Comparison of ENCODE assay signal across 15 mouse cellular contexts in the genomic region with DNA sequence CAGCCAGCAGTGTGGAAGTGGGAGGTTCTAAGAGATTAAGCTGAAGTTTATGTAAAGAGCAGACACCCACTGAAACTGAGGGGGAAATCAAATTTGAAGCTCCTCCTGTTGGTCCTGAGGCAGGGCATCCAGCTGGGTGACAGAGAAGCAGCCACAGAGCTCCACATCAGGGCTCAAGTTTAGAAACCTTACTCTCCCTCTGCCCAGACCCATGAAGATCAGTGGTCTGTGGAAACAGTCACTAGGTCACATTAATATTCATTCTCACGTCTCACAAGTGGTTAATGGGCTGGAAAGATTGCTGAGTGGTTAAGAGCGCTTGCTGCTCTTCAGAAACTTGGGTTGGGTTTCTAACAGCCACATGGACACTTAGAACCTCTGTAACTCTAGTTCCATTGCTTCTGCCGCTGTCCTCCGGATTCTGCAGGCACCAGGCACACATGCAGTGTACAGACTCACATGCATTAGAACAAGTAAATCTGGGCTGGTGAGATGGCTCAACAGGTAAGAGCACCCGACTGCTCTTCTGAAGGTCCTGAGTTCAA. TPM values are rescaled to one million over a fixed set of nuclear protein-coding genes. Genes with fewer than 3 reads are reported as not detected.
DNase-seq lines count a peak whose midpoint lies in the region; ATAC-seq lines count a peak whose summit lies in the region.
"Not testable (repeated sequence)": the region's sequence is repeated elsewhere in the genome, so short reads cannot be mapped to it uniquely, and the experiment has no call there.
"Had no signal": no experiment of that assay in that cellular context is flagged by ENCODE, and none has a peak within 500 bp of the region (broad histone marks: within the 10 kb centered on the region; RNA-seq: fewer than 3 reads in every experiment).

No protein-coding gene starts in this region.

- not testable (repeated sequence) for H3K4me2 ChIP-seq in intestine, embryonic 14.5 days (ENCODE audit: low read length); kidney, embryonic 14.5 days (replicated peaks; ENCODE audit: low read depth, low read length); kidney, embryonic 16.5 days (replicated peaks; ENCODE audit: low read depth, low read length); liver, embryonic 13.5 days
- peak overlapping the region; percentile 33 for H3K4me2 ChIP-seq in liver, embryonic 16.5 days (ENCODE audit: low read depth, low read length)

- not testable (repeated sequence) for H3K27ac ChIP-seq in intestine, embryonic 14.5 days (ENCODE audit: low read depth); kidney, embryonic 14.5 days (ENCODE audit: low read depth, low read length); liver, embryonic 13.5 days; liver, embryonic 16.5 days (ENCODE audit: low read length)
- H3K27ac ChIP-seq in kidney, embryonic 16.5 days (ENCODE audit: low read length), result 0 out of 2 replicates have a peak overlapping the region, but pooled peaks have one; percentile 45

- H3K9ac ChIP-seq in intestine, embryonic 14.5 days (ENCODE audit: low read length); kidney, embryonic 14.5 days (ENCODE audit: low read depth, low read length); kidney, embryonic 16.5 days (replicated peaks; ENCODE audit: low read length); liver, embryonic 13.5 days; liver, embryonic 16.5 days (ENCODE audit: low read depth, low read length): not testable (repeated sequence)

- ATAC-seq in intestine, embryonic 14.5 days (replicated peaks; ENCODE audit: low FRiP score, low TSS enrichment, low read depth); liver, embryonic 13.5 days (ENCODE audit: low read depth); liver, embryonic 16.5 days (ENCODE audit: low read depth): not testable (repeated sequence)
- peak; percentile 93 for ATAC-seq in kidney, embryonic 14.5 days (ENCODE audit: low FRiP score, low TSS enrichment)
- peak; percentile 85 for ATAC-seq in kidney, embryonic 16.5 days (ENCODE audit: low FRiP score, low TSS enrichment)

- not testable (repeated sequence) for H3K36me3 ChIP-seq in intestine, embryonic 14.5 days (ENCODE audit: control insufficient read depth, insufficient read depth, low read length); kidney, embryonic 14.5 days (ENCODE audit: control insufficient read depth, insufficient read depth, low read length); kidney, embryonic 16.5 days (ENCODE audit: insufficient read depth, low read length); liver, embryonic 13.5 days; liver, embryonic 16.5 days (ENCODE audit: control insufficient read depth, insufficient read depth)

- 90% methylated on average over 5 of the region's 5 CpGs for WGBS in intestine, embryonic 14.5 days
- 49% methylated on average over 5 of the region's 5 CpGs for WGBS in kidney, embryonic 14.5 days
- 55% methylated on average over 5 of the region's 5 CpGs for WGBS in kidney, embryonic 16.5 days
- WGBS in liver, embryonic 13.5 days (ENCODE audit: insufficient replicate concordance), result 71% methylated on average over 5 of the region's 5 CpGs
- 62% methylated on average over 5 of the region's 5 CpGs for WGBS in liver, embryonic 16.5 days (ENCODE audit: insufficient replicate concordance)

- not testable (repeated sequence) for H3K27me3 ChIP-seq in intestine, embryonic 14.5 days (replicated peaks; ENCODE audit: control insufficient read depth, insufficient read depth, low read length); kidney, embryonic 14.5 days (ENCODE audit: control insufficient read depth, insufficient read depth, low read length); kidney, embryonic 16.5 days (ENCODE audit: insufficient read depth, low read length); liver, embryonic 13.5 days; liver, embryonic 16.5 days (ENCODE audit: control insufficient read depth, insufficient read depth, low read depth, low read length)

- DNase-seq in intestine, embryonic 14.5 days (ENCODE audit: low spot score), result peak; percentile 37
- peak; percentile 1 to 48 for DNase-seq in kidney, adult 8-10 months
- peak; percentile 22 for DNase-seq in kidney, postnatal 14 days
- not testable (repeated sequence) for DNase-seq in liver, embryonic 13.5 days

- H3K4me1 ChIP-seq in intestine, embryonic 14.5 days (replicated peaks; ENCODE audit: control insufficient read depth, insufficient read depth, low read length); kidney, embryonic 14.5 days (ENCODE audit: control insufficient read depth, insufficient read depth, low read length); kidney, embryonic 16.5 days (ENCODE audit: insufficient read depth, low read length); liver, embryonic 13.5 days (replicated peaks); liver, embryonic 16.5 days (ENCODE audit: control insufficient read depth, low read depth, low read length): not testable (repeated sequence)

- not testable (repeated sequence) for H3K4me3 ChIP-seq in intestine, embryonic 14.5 days (ENCODE audit: low read depth, low read length); kidney, embryonic 14.5 days (ENCODE audit: low read length); kidney, embryonic 16.5 days (ENCODE audit: low read length); liver, embryonic 16.5 days (ENCODE audit: low read depth, low read length)
- H3K4me3 ChIP-seq in liver, embryonic 13.5 days (replicated peaks), result peak overlapping the region; percentile 14; the same call in 1 of the 2 replicates

- not testable (repeated sequence) for H3K9me3 ChIP-seq in intestine, embryonic 14.5 days (ENCODE audit: control insufficient read depth, low read length); kidney, embryonic 14.5 days (ENCODE audit: control insufficient read depth, low read length); kidney, embryonic 16.5 days (ENCODE audit: low read length); liver, embryonic 13.5 days (replicated peaks); liver, embryonic 16.5 days (replicated peaks; ENCODE audit: control insufficient read depth, low read length)

RNA-seq across cellular contexts. Expression of a gene that starts 3.2 kb away (rescaled TPM):
- polyA plus RNA-seq in intestine, embryonic 14.5 days (2014; fragmentation: Nextera tagmentation; extraction: Ambion mirVana), result not detected in 2 replicates
- 0.20 and 0.49 TPM in 2 replicates for polyA plus RNA-seq in kidney, embryonic 14.5 days (2014; fragmentation: Nextera tagmentation; extraction: Ambion mirVana)
- polyA plus RNA-seq in kidney, embryonic 16.5 days (2015; fragmentation: Nextera tagmentation; extraction: Ambion mirVana), result 2.4 and 3.6 TPM in 2 replicates
- polyA plus RNA-seq in liver, embryonic 13.5 days (2015; fragmentation: Nextera tagmentation; extraction: Ambion mirVana), result 274 and 287 TPM in 2 replicates
- polyA plus RNA-seq in liver, embryonic 16.5 days (2015; fragmentation: Nextera tagmentation; extraction: Ambion mirVana), result 1,254 and 1,294 TPM in 2 replicates
- polyA plus RNA-seq: adrenal gland, adult 2 months; C2C12; embryonic facial prominence, embryonic 11.5 days; embryonic facial prominence, embryonic 13.5 days; forebrain, embryonic 10.5 days; forebrain, embryonic 12.5 days; forebrain, embryonic 14.5 days had no signal

RNA-seq across cellular contexts. Expression of a gene that starts 31.6 kb away (rescaled TPM):
- not detected in 2 replicates for polyA plus RNA-seq in intestine, embryonic 14.5 days (2014; fragmentation: Nextera tagmentation; extraction: Ambion mirVana)
- 1.4 and 2.5 TPM in 2 replicates for polyA plus RNA-seq in kidney, embryonic 14.5 days (2014; fragmentation: Nextera tagmentation; extraction: Ambion mirVana)
- polyA plus RNA-seq in kidney, embryonic 16.5 days (2015; fragmentation: Nextera tagmentation; extraction: Ambion mirVana), result 23.5 and 29.9 TPM in 2 replicates
- 6.6 and 7.0 TPM in 2 replicates for polyA plus RNA-seq in liver, embryonic 13.5 days (2015; fragmentation: Nextera tagmentation; extraction: Ambion mirVana)
- polyA plus RNA-seq in liver, embryonic 16.5 days (2015; fragmentation: Nextera tagmentation; extraction: Ambion mirVana), result 109 and 122 TPM in 2 replicates
- polyA plus RNA-seq: C2C12; embryonic facial prominence, embryonic 11.5 days; erythroblast, embryonic 14.5 days; forebrain, embryonic 10.5 days; forebrain, embryonic 12.5 days had no signal

RNA-seq across cellular contexts. Expression of a gene that starts 46.4 kb away (rescaled TPM):
- 218 and 243 TPM in 2 replicates for polyA plus RNA-seq in intestine, embryonic 14.5 days (2014; fragmentation: Nextera tagmentation; extraction: Ambion mirVana)
- polyA plus RNA-seq in kidney, embryonic 14.5 days (2014; fragmentation: Nextera tagmentation; extraction: Ambion mirVana), result 215 and 226 TPM in 2 replicates
- polyA plus RNA-seq in kidney, embryonic 16.5 days (2015; fragmentation: Nextera tagmentation; extraction: Ambion mirVana), result 235 and 238 TPM in 2 replicates
- 75.2 and 94.5 TPM in 2 replicates for polyA plus RNA-seq in liver, embryonic 13.5 days (2015; fragmentation: Nextera tagmentation; extraction: Ambion mirVana)
- polyA plus RNA-seq in liver, embryonic 16.5 days (2015; fragmentation: Nextera tagmentation; extraction: Ambion mirVana), result 57.0 and 58.0 TPM in 2 replicates

Comparison
In these comparisons a context has a peak if more than half of its experiments do, and no peak if none do; other contexts are left out.
1. RNA of a gene that starts 3.2 kb away (polyA plus RNA-seq): 1,254 to 1,294 TPM in liver, embryonic 16.5 days and 274 to 287 TPM in liver, embryonic 13.5 days; 2.4 to 3.6 TPM in kidney, embryonic 16.5 days, 0.20 to 0.49 TPM in kidney, embryonic 14.5 days and not detected in intestine, embryonic 14.5 days; every median in the first group is over 10 times any median in the second.